Mouse (Mus musculus) hindbrain, postnatal 0 days (tissue): Measurements from ENCODE around the gene Cdnf. TPM values are rescaled to one million over a fixed set of nuclear protein-coding genes. Genes with fewer than 3 reads are reported as not detected.

Experiments used
- ATAC-seq: fragments of 200-750 bp; cut with Nextera tagmentation; 2 replicates; pipeline ENCODE4 v1.8.0; 2017; ENCODE audit warnings: mild to moderate bottlenecking, moderate TSS enrichment, moderate library complexity
- DNase-seq: peaks from one replicate; pipeline ENCODE4 v3.0.0-alpha.2; 2015; ENCODE audit warnings: low spot score
- H3K27ac ChIP-seq: fragments of 300-500 bp; sonication (generic); 2 replicates; pipeline ENCODE4 v1.5.1; 2014; ENCODE audit warnings: mild to moderate bottlenecking
- H3K27me3 ChIP-seq: fragments of 300-500 bp; sonication (generic); 2 replicates; pipeline ENCODE4 v1.6.1; 2014; ENCODE audit warnings: low read length, mixed read lengths; ENCODE audit not compliant: insufficient read depth
- H3K36me3 ChIP-seq: fragments of 300-500 bp; sonication (generic); 2 replicates; pipeline ENCODE4 v1.6.1; 2014; ENCODE audit warnings: low read length, mixed read lengths; ENCODE audit not compliant: insufficient read depth
- H3K4me1 ChIP-seq: fragments of 300-500 bp; sonication (generic); 2 replicates; pipeline ENCODE4 v1.6.1; 2014; ENCODE audit warnings: antibody characterized with exemption, low read length, mixed read lengths; ENCODE audit not compliant: insufficient read depth
- H3K4me2 ChIP-seq: fragments of 300-500 bp; sonication (generic); 2 replicates; pipeline ENCODE4 v1.6.1; 2014; ENCODE audit warnings: low read depth, mild to moderate bottlenecking, low read length, moderate library complexity, mixed read lengths
- H3K4me3 ChIP-seq: fragments of 300-500 bp; sonication (generic); 2 replicates; pipeline ENCODE4 v1.5.1; 2014; ENCODE audit warnings: low read length
- H3K9ac ChIP-seq: fragments of 300-500 bp; sonication (generic); replicated peaks from 2 replicates; pipeline ENCODE4 v1.6.1; 2014; ENCODE audit warnings: mild to moderate bottlenecking, low read length, moderate library complexity, mixed read lengths
- H3K9me3 ChIP-seq: fragments of 300-500 bp; sonication (generic); 2 replicates; pipeline ENCODE4 v1.6.1; 2016; ENCODE audit warnings: low read length, mixed read lengths
- CTCF ChIP-seq: IDR thresholded peaks from 2 replicates; pipeline ENCODE4 v1.5.1; 2016; ENCODE audit warnings: antibody characterized with exemption, control low read depth, low read depth
- WGBS: fragments of 180-500 bp; shearing (Covaris S2); extraction: QIAGEN DNeasy Blood & Tissue Kit; methylation state at CpG from one replicate; pipeline ENCODE4 v1.1.7; 2014; 5-methylcytosine and 5-hydroxymethylcytosine counted together
- polyA plus RNA-seq: library from polyadenylated mRNA; unstranded; fragments of >200 nt; fragmentation: Nextera tagmentation; extraction: Ambion mirVana; gene quantifications from 2 replicates; pipeline ENCODE4 v1.2.1, GENCODE M21; 2015
- total RNA-seq: library from RNA; depleted of rRNA; stranded (reverse); fragments of >200 nt; gene quantifications from 2 replicates; pipeline ENCODE4 v1.2.3, GENCODE M21; 2014; rRNA removed

The Cdnf gene
- total RNA-seq, result 0.32 and 1.1 TPM in 2 replicates
- 0.38 and 0.47 TPM in 2 replicates for polyA plus RNA-seq

DNA sequence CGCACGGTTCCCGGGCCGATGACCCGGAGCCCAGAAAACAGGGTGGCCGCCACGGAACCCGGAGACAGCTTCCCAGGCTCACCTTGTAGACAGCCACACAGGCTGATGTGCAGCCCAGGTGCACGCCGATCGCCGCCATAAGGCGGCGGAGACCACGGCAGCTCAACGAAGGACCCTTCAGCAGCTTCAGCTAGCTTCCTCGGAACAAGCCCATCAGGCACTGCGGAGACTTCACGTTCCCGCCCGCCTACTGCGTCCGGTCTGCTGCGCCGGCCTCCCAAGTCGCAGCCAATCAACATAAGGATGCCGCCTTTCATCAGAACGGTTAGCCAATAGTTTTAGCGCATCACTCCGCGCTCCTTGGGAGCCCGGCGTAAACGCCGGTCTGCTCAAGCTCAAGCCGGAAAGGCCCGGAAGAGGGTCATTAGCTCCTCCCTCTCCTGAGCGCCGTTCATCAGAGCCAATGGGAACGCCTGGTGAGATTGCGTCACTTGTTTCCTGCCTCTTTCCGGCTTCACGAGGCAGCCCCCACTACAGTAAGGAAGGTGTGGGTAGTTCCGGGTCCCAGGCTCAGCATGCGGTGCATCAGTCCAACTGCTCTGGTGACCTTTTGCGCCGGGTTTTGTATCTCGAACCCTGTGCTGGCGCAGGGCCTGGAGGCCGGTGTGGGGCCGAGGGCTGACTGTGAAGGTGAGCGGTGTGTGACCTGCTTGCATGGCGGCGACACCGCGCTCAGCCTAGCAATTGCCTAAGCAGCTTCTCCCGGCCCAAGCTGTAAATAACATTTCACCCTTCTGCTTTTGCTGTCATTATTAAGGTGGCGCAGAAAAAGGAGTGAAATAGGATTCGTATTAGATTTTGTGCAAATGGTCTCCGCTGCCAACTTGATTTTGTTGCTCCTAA is at the start of gene Cdnf, which contains the start of the genes Gm45902 and Hspa14:
Gene Cdnf, plus strand, starts transcription at position 479 of the 903 bp plus-strand sequence.
Gene Gm45902, minus strand, starts transcription at position 239 of the 903 bp plus-strand sequence.
Gene Hspa14, minus strand, starts transcription at position 263 of the 903 bp plus-strand sequence.
- H3K36me3 ChIP-seq, result peaks cover 19% of the 10 kb centered on the region
- H3K27me3 ChIP-seq, result no peaks in the 10 kb centered on the region
- TF ChIP-seq CTCF, result peak; percentile 42; the same call in 1 of the 2 replicates
- H3K9ac ChIP-seq, result peak within 1 kb of the TSS; percentile 78
- H3K4me2 ChIP-seq, result peak within 1 kb of the TSS; percentile 88
- under 1% methylated on average over 60 of the region's 60 CpGs for WGBS
- H3K4me3 ChIP-seq, result peak within 1 kb of the TSS; percentile 55
- ATAC-seq (peak; percentile 100), DNase-seq (peak; percentile 99)
- H3K9me3 ChIP-seq, result no peaks in the 10 kb centered on the region
- peak within 1 kb of the TSS; percentile 93 for H3K27ac ChIP-seq
- H3K4me1 ChIP-seq, result peaks cover 8% of the 10 kb centered on the region; the same call in 1 of the 2 replicates

DNA sequence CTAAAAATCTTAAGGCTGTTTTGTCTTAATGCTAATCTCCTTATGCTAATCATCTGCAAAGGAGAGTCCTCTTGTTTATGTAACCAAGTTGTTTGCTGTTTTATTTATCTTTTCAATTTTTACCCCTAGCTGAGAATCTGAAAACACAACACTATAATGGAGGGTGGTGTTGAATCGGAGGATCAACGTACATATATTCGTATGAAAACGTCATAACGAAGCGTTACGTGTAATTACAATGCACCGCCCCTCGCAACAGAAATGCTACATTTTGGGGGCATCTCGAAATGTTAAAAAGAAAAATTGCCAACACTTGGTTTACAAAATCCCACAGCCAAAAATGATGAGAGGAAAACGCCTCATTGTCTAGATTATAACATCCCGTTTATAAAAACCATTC is 38.9 kb upstream of the Cdnf start:
- no peak for TF ChIP-seq CTCF
- peak overlapping the region; percentile 66 for H3K4me2 ChIP-seq
- under 1% methylated on average over 12 of the region's 12 CpGs for WGBS
- 0 out of 2 replicates have a peak, but pooled peaks cover 3% of the 10 kb centered on the region for H3K4me1 ChIP-seq
- H3K9me3 ChIP-seq, result no peaks in the 10 kb centered on the region
- no peaks in the 10 kb centered on the region for H3K27me3 ChIP-seq
- no peaks in the 10 kb centered on the region for H3K36me3 ChIP-seq
- H3K4me3 ChIP-seq, result peak overlapping the region; percentile 65
- H3K27ac ChIP-seq, result peak overlapping the region; percentile 71; the same call in 1 of the 2 replicates
- DNase-seq (peak; percentile 21), ATAC-seq (no peak)
- peak overlapping the region; percentile 46 for H3K9ac ChIP-seq

GRCm38 (mm10) chr2:3474361-3474805 is 38.4 kb upstream of the Cdnf start:
- Histone ChIP-seq H3K36me3 (no peaks in the 10 kb centered on the region), H3K27ac (peak overlapping the region; percentile 71), H3K9ac (peak overlapping the region; percentile 46), H3K4me2 (peak overlapping the region; percentile 66), H3K27me3 (no peaks in the 10 kb centered on the region), H3K4me1 (0 out of 2 replicates have a peak, but pooled peaks cover 3% of the 10 kb centered on the region), H3K9me3 (no peaks in the 10 kb centered on the region), H3K4me3 (peak overlapping the region; percentile 65)
- peak; percentile 69 for ATAC-seq
- DNase-seq, result peak; percentile 78
- TF ChIP-seq CTCF, result no peak
- under 1% methylated on average over 46 of the region's 46 CpGs for WGBS

- peak within 1 kb of the TSS; percentile 65 for H3K4me3 ChIP-seq
- 0 out of 2 replicates have a peak, but pooled peaks cover 3% of the 10 kb centered on the region for H3K4me1 ChIP-seq
- peak within 1 kb of the TSS; percentile 66 for H3K4me2 ChIP-seq
- peak within 1 kb of the TSS; percentile 46 for H3K9ac ChIP-seq
- H3K27me3 ChIP-seq, result no peaks in the 10 kb centered on the region
- no peaks in the 10 kb centered on the region for H3K9me3 ChIP-seq
- H3K27ac ChIP-seq, result peak within 1 kb of the TSS; percentile 75
- under 1% methylated on average over 41 of the region's 42 CpGs for WGBS
- ATAC-seq, result peak; percentile 97
- no peak for TF ChIP-seq CTCF
- DNase-seq, result peak; percentile 97
- H3K36me3 ChIP-seq, result no peaks in the 10 kb centered on the region
These were observed 38.0 kb upstream of the Cdnf start, which contains the start of gene Suv39h2 for GRCm38 (mm10) chr2:3474861-3475283. Suv39h2 (minus strand) TSS chr2:3475031.

DNA sequence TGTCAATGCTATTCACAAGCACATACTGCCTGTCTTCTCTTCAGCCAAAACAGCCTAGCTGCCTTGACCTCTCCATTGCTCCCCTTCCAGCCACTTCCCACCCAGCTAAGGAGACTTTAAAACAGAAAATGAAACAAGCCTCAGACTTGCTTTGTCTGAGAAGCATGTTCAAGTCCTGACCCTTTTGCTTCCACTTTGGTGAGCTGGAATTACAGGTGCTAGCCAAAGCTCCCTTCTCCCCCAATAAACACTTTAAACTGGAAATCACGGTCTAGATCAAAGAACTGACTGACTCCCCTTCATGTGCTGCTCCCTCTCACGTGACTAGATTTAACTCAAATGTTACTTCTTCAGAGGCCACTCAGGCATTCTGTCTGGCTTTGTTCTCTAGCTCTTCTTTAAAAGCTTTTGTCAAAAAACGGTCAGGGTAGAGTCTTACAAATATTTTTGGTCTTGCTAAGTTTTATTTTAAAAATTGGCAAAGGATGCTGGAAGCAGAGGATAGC is 37.0 kb upstream of the Cdnf start:
- 60% methylated on average over 3 of the region's 3 CpGs for WGBS
- DNase-seq, result no peak
- no peak for ATAC-seq
- Histone ChIP-seq H3K27me3 (no peaks in the 10 kb centered on the region), H3K9me3 (no peaks in the 10 kb centered on the region), H3K4me2 (peak overlapping the region; percentile 66), H3K4me1 (0 out of 2 replicates have a peak, but pooled peaks cover 3% of the 10 kb centered on the region), H3K36me3 (no peaks in the 10 kb centered on the region), H3K4me3 (no peak overlapping the region), H3K9ac (no peak overlapping the region), H3K27ac (no peak overlapping the region)
- no peak for TF ChIP-seq CTCF

- Histone ChIP-seq H3K4me2 (no peak overlapping the region), H3K4me3 (no peak overlapping the region), H3K27me3 (no peaks in the 10 kb centered on the region), H3K36me3 (no peaks in the 10 kb centered on the region), H3K9ac (no peak overlapping the region), H3K9me3 (no peaks in the 10 kb centered on the region), H3K27ac (no peak overlapping the region), H3K4me1 (no peaks in the 10 kb centered on the region)
- WGBS, result 82% methylated on average over 3 of the region's 3 CpGs
- 0 out of 2 replicates have a peak, but pooled peaks have one; percentile 12 for TF ChIP-seq CTCF
- DNase-seq (no peak), ATAC-seq (no peak)
These were observed 32.6 kb upstream of the Cdnf start for GRCm38 (mm10) chr2:3480239-3480638.
